ENCODE assay signal across 12 mouse cellular contexts in the genomic region with DNA sequence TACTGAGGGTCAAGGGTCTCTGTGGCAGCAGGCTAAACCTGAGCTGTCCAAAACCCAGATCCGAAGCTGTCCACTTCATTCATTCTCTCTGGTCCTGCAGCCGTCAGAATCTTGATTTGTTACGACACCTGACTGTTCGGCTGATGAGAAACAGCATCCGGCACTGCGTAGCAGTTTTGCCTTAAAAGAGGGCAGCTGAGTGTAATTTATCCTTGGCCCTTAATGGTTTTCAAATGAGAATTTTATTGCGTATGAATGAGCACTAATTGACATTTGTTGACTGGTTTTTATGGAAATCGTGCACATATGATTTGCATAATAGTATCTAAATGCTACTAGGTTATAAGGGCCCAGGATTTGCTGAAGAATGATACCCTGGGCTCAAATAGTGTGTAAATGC. TPM values are rescaled to one million over a fixed set of nuclear protein-coding genes. Genes with fewer than 3 reads are reported as not detected.
"Had no signal": no experiment of that assay in that cellular context is flagged by ENCODE, and none has a peak within 500 bp of the region (broad histone marks: within the 10 kb centered on the region; RNA-seq: fewer than 3 reads in every experiment).

No protein-coding gene starts in this region.

- H3K4me1 ChIP-seq: stomach, embryonic 15.5 days had no signal

- H3K27me3 ChIP-seq: kidney, embryonic 15.5 days; limb, embryonic 13.5 days; stomach, embryonic 15.5 days had no signal

- H3K9ac ChIP-seq: kidney, embryonic 15.5 days; limb, embryonic 13.5 days; liver, embryonic 14.5 days; stomach, embryonic 15.5 days had no signal

- H3K4me2 ChIP-seq: kidney, embryonic 15.5 days; limb, embryonic 13.5 days; stomach, embryonic 15.5 days had no signal

- DNase-seq: kidney, adult 2 months; kidney, postnatal 14 days; left cerebral cortex, postnatal 4 days; lung, adult 18-20 months; right cerebral cortex, postnatal 14 days; thymus, adult 2 months; thymus, postnatal 25 days had no signal

- H3K9me3 ChIP-seq: kidney, embryonic 15.5 days; limb, embryonic 13.5 days; stomach, embryonic 15.5 days had no signal

- H3K36me3 ChIP-seq: kidney, embryonic 15.5 days; limb, embryonic 13.5 days; stomach, embryonic 15.5 days had no signal

- H3K4me3 ChIP-seq: kidney, embryonic 15.5 days; limb, embryonic 13.5 days; stomach, embryonic 15.5 days had no signal

- H3K27ac ChIP-seq: kidney, embryonic 15.5 days; limb, embryonic 13.5 days; liver, embryonic 14.5 days; stomach, embryonic 15.5 days had no signal

RNA-seq across cellular contexts. Expression of a gene that starts 21.0 kb away (rescaled TPM):
- polyA plus RNA-seq: kidney, adult 2 months; liver, adult 2 months had no signal
